ENCODE assay signal across 17 mouse cellular contexts in genomic region chr16:35311586-35311985, GRCm38 (mm10). TPM values are rescaled to one million over a fixed set of nuclear protein-coding genes. Genes with fewer than 3 reads are reported as not detected.
DNase-seq lines count a peak whose midpoint lies in the region; ATAC-seq and TF ChIP-seq lines count a peak whose summit lies in the region.
"Had no signal": no experiment of that assay in that cellular context is flagged by ENCODE, and none has a peak within 500 bp of the region (broad histone marks: within the 10 kb centered on the region; RNA-seq: fewer than 3 reads in every experiment).

No protein-coding gene starts in this region.

- 73% methylated on average over 8 of the region's 8 CpGs for WGBS in heart, adult 2 months
- WGBS in lung, embryonic 16.5 days: 40% methylated on average over 8 of the region's 8 CpGs
- 56% methylated on average over 8 of the region's 8 CpGs for WGBS in midbrain, embryonic 12.5 days

- no peak for TF ChIP-seq POLR2A in heart, adult 2 months (IDR thresholded peaks at IDR 0.05; ENCODE audit: insufficient read depth, low read depth, low read length)

- H3K36me3 ChIP-seq in heart, adult 2 months (ENCODE audit: control insufficient read depth, insufficient read depth, low read length): 0 out of 2 replicates have a peak, but pooled peaks cover 3% of the 10 kb centered on the region
- H3K36me3 ChIP-seq in lung, embryonic 16.5 days (ENCODE audit: control insufficient read depth, insufficient read depth, low read length): peaks cover 3% of the 10 kb centered on the region
- H3K36me3 ChIP-seq in midbrain, embryonic 12.5 days: peaks cover 14% of the 10 kb centered on the region; the same call in 1 of the 2 replicates

- no peak for TF ChIP-seq EP300 in heart, adult 2 months (IDR thresholded peaks at IDR 0.05; ENCODE audit: insufficient read depth, low read depth, low read length)

- H3K9me3 ChIP-seq in lung, embryonic 16.5 days (ENCODE audit: control insufficient read depth, low read length): no peaks in the 10 kb centered on the region
- H3K9me3 ChIP-seq in midbrain, embryonic 12.5 days: no peaks in the 10 kb centered on the region
- H3K9me3 ChIP-seq: hindbrain, embryonic 13.5 days; liver, embryonic 12.5 days had no signal

- H3K79me2 ChIP-seq in heart, adult 2 months (replicated peaks; ENCODE audit: control insufficient read depth, insufficient read depth, low read length): no peaks in the 10 kb centered on the region

- peak; percentile 23; the same call in 1 of the 2 replicates for ATAC-seq in lung, embryonic 16.5 days (ENCODE audit: low read depth)
- ATAC-seq in midbrain, embryonic 12.5 days (ENCODE audit: low FRiP score, low read depth): 0 out of 2 replicates have a peak, but pooled peaks have one; percentile 16
- ATAC-seq: liver, embryonic 12.5 days had no signal

- H3K4me2 ChIP-seq in lung, embryonic 16.5 days (ENCODE audit: low read depth, low read length): no peak overlapping the region
- no peak overlapping the region for H3K4me2 ChIP-seq in midbrain, embryonic 12.5 days (replicated peaks)
- H3K4me2 ChIP-seq: hindbrain, embryonic 13.5 days; liver, embryonic 12.5 days had no signal

- H3K4me1 ChIP-seq in heart, adult 2 months (ENCODE audit: control insufficient read depth, insufficient read depth, low read length): peaks cover 3% of the 10 kb centered on the region
- peaks cover 10% of the 10 kb centered on the region for H3K4me1 ChIP-seq in lung, embryonic 16.5 days (replicated peaks; ENCODE audit: control insufficient read depth, insufficient read depth, low read length)
- H3K4me1 ChIP-seq in midbrain, embryonic 12.5 days: peaks cover 7% of the 10 kb centered on the region
- H3K4me1 ChIP-seq: liver, embryonic 12.5 days had no signal

- intact Hi-C loops in heart, adult 2 months (cut with DNase I): no loop called here

- H3K4me3 ChIP-seq in heart, adult 2 months: no peak overlapping the region
- H3K4me3 ChIP-seq in lung, embryonic 16.5 days (ENCODE audit: low read length): no peak overlapping the region
- no peak overlapping the region for H3K4me3 ChIP-seq in midbrain, embryonic 12.5 days
- H3K4me3 ChIP-seq: hindbrain, embryonic 13.5 days; liver, embryonic 12.5 days had no signal

- no peak for TF ChIP-seq CTCF in heart, adult 2 months (IDR thresholded peaks at IDR 0.05)

- no peak overlapping the region for H3K27ac ChIP-seq in heart, adult 2 months
- no peak overlapping the region for H3K27ac ChIP-seq in lung, embryonic 16.5 days (ENCODE audit: low read length)
- no peak overlapping the region for H3K27ac ChIP-seq in midbrain, embryonic 12.5 days (replicated peaks)
- H3K27ac ChIP-seq: hindbrain, embryonic 13.5 days; liver, embryonic 12.5 days had no signal

- H3K9ac ChIP-seq in heart, adult 2 months (ENCODE audit: low read depth, low read length): no peak overlapping the region
- no peak overlapping the region for H3K9ac ChIP-seq in lung, embryonic 16.5 days (ENCODE audit: low read length)
- H3K9ac ChIP-seq in midbrain, embryonic 12.5 days (replicated peaks): no peak overlapping the region
- H3K9ac ChIP-seq: hindbrain, embryonic 13.5 days; liver, embryonic 12.5 days had no signal

- peak; percentile 80 for DNase-seq in heart, adult 11 months
- DNase-seq in heart, adult 2 months: no peak
- no peak for DNase-seq in lung, postnatal 14 days
- DNase-seq in embryo, embryonic 10.5 days (ENCODE audit: low spot score): peak; percentile 5
- no peak for DNase-seq in cerebellum, adult 8-10 months
- no peak for DNase-seq in ovary, postnatal 10 days (ENCODE audit: low spot score)
- DNase-seq: B cell, adult 2 months; cerebellum, adult 11 months; kidney, adult 8-10 months; kidney, postnatal 4 days; left cerebral cortex, postnatal 4 days; right cerebral cortex, postnatal 4 days; thymus, adult 2 months had no signal

- H3K27me3 ChIP-seq in heart, adult 2 months (ENCODE audit: control insufficient read depth, insufficient read depth, low read length): no peaks in the 10 kb centered on the region
- no peaks in the 10 kb centered on the region for H3K27me3 ChIP-seq in lung, embryonic 16.5 days (ENCODE audit: control insufficient read depth, insufficient read depth, low read depth, low read length)
- H3K27me3 ChIP-seq in midbrain, embryonic 12.5 days: no peaks in the 10 kb centered on the region
- H3K27me3 ChIP-seq: hindbrain, embryonic 13.5 days; liver, embryonic 12.5 days had no signal

RNA-seq across cellular contexts. Expression of gene Sec22a, which starts 52.1 kb away (rescaled TPM):
- 10 to 100 TPM; 10.3 to 12.0 TPM for total RNA-seq in heart, adult 2 months (2021)
- polyA plus RNA-seq in heart, adult 2 months (2012; rRNA removed): 17.6 and 39.8 TPM in 2 replicates
- polyA plus RNA-seq in lung, embryonic 16.5 days (2015; fragmentation: Nextera tagmentation; extraction: Ambion mirVana): 48.6 and 49.5 TPM in 2 replicates
- 41.6 and 42.0 TPM in 2 replicates for polyA plus RNA-seq in midbrain, embryonic 12.5 days (2016; fragmentation: Nextera tagmentation; extraction: Ambion mirVana)

Comparison
In these comparisons a context has a peak if more than half of its experiments do, and no peak if none do; other contexts are left out.
1. DNase-seq: peak in heart, adult 11 months (single experiment) and embryo, embryonic 10.5 days (single experiment); none in heart, adult 2 months (0 of 2), lung, postnatal 14 days (single experiment), cerebellum, adult 8-10 months (single experiment) and ovary, postnatal 10 days (single experiment).